Mouse (Mus musculus) brain, adult 10 weeks (tissue): ENCODE data around the gene Gm11232. TPM values are rescaled to one million over a fixed set of nuclear protein-coding genes. Genes with fewer than 3 reads are reported as not detected.

Experiments
- polyA plus RNA-seq: library from polyadenylated mRNA; stranded (reverse); fragments of 350-450 nt; fragmentation: Illumina TruSeq; extraction: RNeasy Lipid Tissue Mini Kit (QIAGEN cat#74804); gene quantifications from one replicate; pipeline ENCODE4 v1.2.3, GENCODE M21; 2015; ENCODE audit warnings: low read depth, low replicate concordance

Gene Gm11232
- polyA plus RNA-seq: not detected

GRCm38 (mm10) chr4:71757865-71758264, at the start of gene Gm11232:
TSS of gene Gm11232 (minus strand) at chr4:71757965.

